Mouse (Mus musculus) intestine, embryonic 16.5 days (tissue): ENCODE results near the gene Zfp46. TPM values are rescaled to one million over a fixed set of nuclear protein-coding genes. Genes with fewer than 3 reads are reported as not detected.

Experiments used
- ATAC-seq: fragments of 200-750 bp; cut with Nextera tagmentation; 2 replicates; pipeline ENCODE4 v1.8.0; 2017; ENCODE audit warnings: moderate TSS enrichment, moderate library complexity
- H3K27ac ChIP-seq: fragments of 300-500 bp; sonication (generic); 2 replicates; pipeline ENCODE4 v1.5.1; 2014; ENCODE audit warnings: mild to moderate bottlenecking, low read length
- H3K27me3 ChIP-seq: fragments of 300-500 bp; sonication (generic); replicated peaks from 2 replicates; pipeline ENCODE4 v1.6.1; 2014; ENCODE audit warnings: low read length, control low read depth, mixed read lengths; ENCODE audit not compliant: control insufficient read depth, insufficient read depth
- H3K36me3 ChIP-seq: fragments of 300-500 bp; sonication (generic); 2 replicates; pipeline ENCODE4 v1.6.1; 2014; ENCODE audit warnings: low read length, control low read depth; ENCODE audit not compliant: control insufficient read depth, insufficient read depth
- H3K4me1 ChIP-seq: fragments of 300-500 bp; sonication (generic); 2 replicates; pipeline ENCODE4 v1.6.1; 2014; ENCODE audit warnings: low read length, control low read depth, mixed read lengths; ENCODE audit not compliant: control insufficient read depth, insufficient read depth
- H3K4me2 ChIP-seq: fragments of 300-500 bp; sonication (generic); 2 replicates; pipeline ENCODE4 v1.6.1; 2014; ENCODE audit warnings: low read depth, low read length, control low read depth
- H3K4me3 ChIP-seq: fragments of 300-500 bp; sonication (generic); 2 replicates; pipeline ENCODE4 v1.5.1; 2014; ENCODE audit warnings: mild to moderate bottlenecking, low read length
- H3K9ac ChIP-seq: fragments of 300-500 bp; sonication (generic); 2 replicates; pipeline ENCODE4 v1.6.1; 2014; ENCODE audit warnings: low read depth, low read length
- H3K9me3 ChIP-seq: fragments of 300-500 bp; sonication (generic); 2 replicates; pipeline ENCODE4 v1.6.1; 2016; ENCODE audit warnings: low read length, control low read depth; ENCODE audit not compliant: control insufficient read depth
- WGBS: fragments of 180-500 bp; shearing (Covaris S2); extraction: QIAGEN DNeasy Blood & Tissue Kit; methylation state at CpG from one replicate; pipeline ENCODE4 v1.1.7; 2014; 5-methylcytosine and 5-hydroxymethylcytosine counted together
- polyA plus RNA-seq: library from polyadenylated mRNA; unstranded; fragments of >200 nt; fragmentation: Nextera tagmentation; extraction: Ambion mirVana; gene quantifications from 2 replicates; pipeline ENCODE4 v1.2.1, GENCODE M21; 2015

The Zfp46 gene
- polyA plus RNA-seq, 1 experiment from 2014 or later = 13.6 TPM

DNA sequence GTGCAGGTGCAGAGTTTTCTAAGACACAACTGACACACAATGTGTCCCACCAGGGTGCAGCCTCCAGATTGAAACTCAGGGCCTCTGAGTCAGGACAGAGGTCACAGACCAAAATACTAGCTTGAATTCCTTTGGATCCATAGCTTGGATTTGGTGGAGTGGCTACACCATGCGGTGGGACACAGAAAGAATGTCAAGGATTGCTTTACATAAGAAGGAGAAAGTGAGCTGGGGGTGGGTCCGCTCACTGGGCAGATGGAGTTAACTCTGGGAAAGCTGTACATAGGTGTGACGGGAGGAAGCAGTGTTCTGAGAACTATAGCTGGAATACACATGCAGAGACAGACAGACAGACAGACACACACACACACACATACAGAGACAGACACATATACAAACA, 24.6 kb upstream of the Zfp46 start:
- WGBS = 69% methylated on average over 3 of the region's 3 CpGs
- Histone ChIP-seq H3K4me1 (peaks cover 5% of the 10 kb centered on the region; the same call in 1 of the 2 replicates), H3K4me2 (no peak overlapping the region), H3K9ac (no peak overlapping the region), H3K27ac (no peak overlapping the region), H3K4me3 (no peak overlapping the region), H3K36me3 (no peaks in the 10 kb centered on the region), H3K27me3 (no peaks in the 10 kb centered on the region), H3K9me3 (no peaks in the 10 kb centered on the region)
- ATAC-seq = no peak

DNA sequence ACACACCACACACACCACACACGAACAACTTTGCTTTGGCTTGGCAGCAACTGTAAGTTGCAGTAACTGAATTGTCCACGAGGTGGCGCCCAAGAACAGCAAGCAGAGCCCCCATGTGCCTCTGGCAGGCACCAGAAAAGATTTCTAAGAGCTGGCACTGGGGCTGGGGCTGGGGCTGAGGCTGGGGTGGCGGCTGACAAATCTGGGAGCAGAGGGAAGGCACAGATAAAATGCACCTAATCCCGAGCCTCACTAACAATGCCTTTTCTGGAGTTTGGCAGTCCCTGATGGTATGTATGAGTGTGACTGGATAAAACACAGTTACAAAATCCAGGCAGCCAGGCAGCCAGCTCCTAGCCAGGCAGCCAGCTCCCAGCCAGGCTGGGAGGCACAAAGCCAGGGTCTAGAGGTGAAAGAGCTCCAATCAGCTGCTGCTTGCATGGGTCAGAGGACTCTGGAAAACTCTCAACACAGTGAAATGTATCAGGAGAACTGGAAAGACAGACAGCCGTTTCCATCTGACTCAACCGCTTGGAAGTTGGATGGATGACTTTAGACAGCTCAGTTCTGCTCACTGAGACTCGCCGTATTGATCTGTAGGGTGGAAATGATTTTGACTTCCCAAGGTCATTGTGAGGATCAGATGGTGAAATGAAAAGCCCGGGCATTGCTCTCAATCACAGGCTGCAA, 23.8 kb upstream of the Zfp46 start:
- Histone ChIP-seq H3K9me3 (no peaks in the 10 kb centered on the region), H3K27me3 (no peaks in the 10 kb centered on the region), H3K4me2 (no peak overlapping the region), H3K36me3 (no peaks in the 10 kb centered on the region), H3K27ac (no peak overlapping the region), H3K4me3 (no peak overlapping the region), H3K9ac (no peak overlapping the region), H3K4me1 (peaks cover 3% of the 10 kb centered on the region; the same call in 1 of the 2 replicates)
- ATAC-seq = 0 out of 2 replicates have a peak, but pooled peaks have one; percentile 39
- WGBS = 41% methylated on average over 10 of the region's 10 CpGs

DNA sequence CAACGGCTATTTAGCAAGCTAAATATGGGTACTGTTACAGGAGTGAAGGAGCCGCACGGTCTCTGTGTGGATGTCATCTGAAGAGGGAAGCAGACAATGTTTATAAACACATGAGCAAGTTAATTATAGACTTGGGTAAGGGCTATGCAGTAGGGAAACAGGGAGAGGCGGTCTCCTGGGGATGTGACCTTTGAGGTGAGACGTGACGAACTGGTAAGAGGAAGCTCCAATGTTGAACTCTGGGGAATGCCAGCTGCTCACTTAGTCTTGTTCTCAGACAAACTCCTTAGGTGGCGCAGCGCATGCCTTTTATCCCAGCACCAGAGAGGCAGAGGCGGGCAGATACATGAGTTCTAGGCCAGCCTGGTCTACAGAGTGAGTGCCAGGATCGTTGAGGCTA, 22.6 kb upstream of the Zfp46 start:
- H3K9ac ChIP-seq = no peak overlapping the region
- H3K4me3 ChIP-seq = no peak overlapping the region
- peak overlapping the region; percentile 24; the same call in 1 of the 2 replicates for H3K27ac ChIP-seq
- H3K4me1 ChIP-seq = peaks cover 3% of the 10 kb centered on the region; the same call in 1 of the 2 replicates
- 0 out of 2 replicates have a peak, but pooled peaks have one; percentile 65 for ATAC-seq
- H3K4me2 ChIP-seq = no peak overlapping the region
- no peaks in the 10 kb centered on the region for H3K27me3 ChIP-seq
- H3K36me3 ChIP-seq = no peaks in the 10 kb centered on the region
- H3K9me3 ChIP-seq = no peaks in the 10 kb centered on the region
- 60% methylated on average over 10 of the region's 10 CpGs for WGBS

DNA sequence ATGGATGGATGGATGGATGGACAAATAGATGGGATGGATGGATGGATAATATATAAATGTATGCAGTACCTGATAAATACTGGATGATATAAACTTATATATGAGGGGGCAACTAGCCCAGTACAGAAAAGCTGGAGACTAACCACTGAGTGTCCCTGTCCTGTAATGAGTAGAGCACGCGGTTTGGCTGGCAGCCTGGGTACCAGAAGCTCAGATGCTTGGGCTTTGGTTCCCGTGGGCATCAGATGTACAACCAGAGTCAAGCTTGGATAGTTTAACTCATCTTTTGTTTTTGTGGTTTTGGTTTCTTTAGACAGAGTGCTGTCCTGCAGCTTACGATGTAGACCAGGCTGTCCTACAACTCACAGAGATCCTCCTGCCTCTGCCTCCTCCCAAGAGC, 20.9 kb upstream of the Zfp46 start:
- Histone ChIP-seq H3K9me3 (no peaks in the 10 kb centered on the region), H3K9ac (no peak overlapping the region), H3K36me3 (no peaks in the 10 kb centered on the region), H3K4me3 (no peak overlapping the region), H3K4me2 (no peak overlapping the region), H3K27me3 (no peaks in the 10 kb centered on the region), H3K4me1 (peaks cover 3% of the 10 kb centered on the region; the same call in 1 of the 2 replicates), H3K27ac (no peak overlapping the region)
- no peak for ATAC-seq
- WGBS = 92% methylated on average over 4 of the region's 4 CpGs

DNA sequence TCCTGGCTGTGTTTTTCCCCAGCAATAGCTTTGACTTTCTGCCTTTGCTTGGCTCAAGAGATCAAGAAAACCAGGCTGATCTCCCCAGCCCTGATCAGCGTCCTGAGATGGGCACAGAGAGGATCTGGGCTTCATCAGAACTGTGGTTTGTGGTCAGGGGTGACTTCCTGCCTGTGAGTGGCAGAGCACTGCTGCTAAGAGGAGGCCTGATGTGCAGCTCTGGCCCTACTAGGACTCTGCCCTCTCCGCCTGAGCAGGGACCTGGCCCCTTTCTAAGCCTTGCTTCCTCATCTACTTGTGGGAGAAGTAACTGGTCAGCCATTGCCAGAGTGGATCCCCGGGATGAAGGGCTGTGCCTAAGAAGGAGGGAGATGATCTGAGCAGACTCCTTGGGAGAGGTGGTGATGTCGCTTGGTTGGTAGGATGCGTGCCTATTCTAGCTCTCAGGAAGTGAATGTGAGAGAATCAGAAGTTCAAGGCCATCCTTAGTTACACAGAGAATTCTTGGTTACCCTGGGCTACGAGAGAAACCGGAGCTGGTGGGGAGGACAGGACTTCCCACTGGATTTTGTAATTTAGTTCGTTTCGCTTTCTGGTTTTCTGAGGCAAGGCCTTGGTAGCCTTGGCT, 17.7 kb upstream of the Zfp46 start:
- ATAC-seq = 0 out of 2 replicates have a peak, but pooled peaks have one; percentile 40
- H3K4me2 ChIP-seq = no peak overlapping the region
- H3K27ac ChIP-seq = no peak overlapping the region
- H3K27me3 ChIP-seq = no peaks in the 10 kb centered on the region
- H3K9ac ChIP-seq = 0 out of 2 replicates have a peak overlapping the region, but pooled peaks have one; percentile 37
- H3K36me3 ChIP-seq = no peaks in the 10 kb centered on the region
- H3K4me3 ChIP-seq = no peak overlapping the region
- no peaks in the 10 kb centered on the region for H3K9me3 ChIP-seq
- H3K4me1 ChIP-seq = peaks cover 3% of the 10 kb centered on the region; the same call in 1 of the 2 replicates
- 72% methylated on average over 9 of the region's 9 CpGs for WGBS

DNA sequence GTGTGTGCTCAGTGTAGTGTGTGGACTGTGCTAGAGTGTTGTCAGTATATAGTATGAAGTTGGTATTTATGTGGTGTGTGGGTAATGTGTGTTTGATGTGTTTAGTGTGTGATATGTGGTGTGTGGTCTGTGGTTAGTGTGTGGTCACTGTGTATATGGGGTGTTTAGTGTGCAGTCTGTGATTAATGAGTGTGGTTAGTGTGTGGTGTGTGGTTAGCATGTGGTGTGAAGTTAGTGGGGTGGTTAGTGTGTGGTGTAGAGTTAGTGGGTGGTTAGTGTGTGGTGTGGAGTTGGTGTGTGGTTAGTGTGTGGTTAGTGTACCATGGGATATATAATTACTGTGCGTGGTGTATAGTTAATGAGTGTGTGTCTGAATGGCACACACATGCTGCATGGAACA, 15.6 kb upstream of the Zfp46 start:
- WGBS = 100% methylated on average over 1 of the region's 1 CpGs
- ATAC-seq = no peak

DNA sequence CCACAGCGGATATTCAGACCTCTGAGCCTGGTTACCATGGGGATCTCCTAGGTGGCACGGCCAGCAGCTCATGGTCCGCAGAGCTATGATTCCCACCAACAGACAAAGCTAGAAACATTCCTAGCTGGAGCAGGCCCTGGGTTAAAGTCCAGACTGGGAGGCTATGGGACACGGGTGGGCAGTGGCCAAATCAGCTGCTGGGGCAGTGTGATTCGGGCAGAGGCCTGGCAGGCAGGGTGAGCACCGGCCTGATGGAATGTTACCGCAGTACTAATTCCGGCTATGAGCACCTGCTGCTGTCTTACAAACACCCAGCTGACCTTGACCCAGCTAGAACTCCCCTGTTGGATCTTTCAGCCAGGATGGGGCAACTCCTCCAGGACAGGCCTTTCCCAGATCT, 13.8 kb upstream of the Zfp46 start:
- WGBS = 84% methylated on average over 8 of the region's 8 CpGs
- Histone ChIP-seq H3K36me3 (peaks cover 6% of the 10 kb centered on the region; the same call in 1 of the 2 replicates), H3K4me3 (no peak overlapping the region), H3K27ac (no peak overlapping the region), H3K27me3 (no peaks in the 10 kb centered on the region), H3K4me2 (no peak overlapping the region), H3K9ac (no peak overlapping the region), H3K9me3 (peaks cover 12% of the 10 kb centered on the region), H3K4me1 (peaks cover 3% of the 10 kb centered on the region; the same call in 1 of the 2 replicates)
- ATAC-seq = no peak

More for the DNA sequence above, 15.6 kb upstream of the Zfp46 start:
- H3K36me3 ChIP-seq = peaks cover 6% of the 10 kb centered on the region; the same call in 1 of the 2 replicates
- H3K9me3 ChIP-seq = peaks cover 12% of the 10 kb centered on the region
- H3K27me3 ChIP-seq = no peaks in the 10 kb centered on the region
- H3K4me2 ChIP-seq = no peak overlapping the region
- no peak overlapping the region for H3K9ac ChIP-seq
- peaks cover 3% of the 10 kb centered on the region; the same call in 1 of the 2 replicates for H3K4me1 ChIP-seq
- H3K27ac ChIP-seq = no peak overlapping the region
- H3K4me3 ChIP-seq = no peak overlapping the region

DNA sequence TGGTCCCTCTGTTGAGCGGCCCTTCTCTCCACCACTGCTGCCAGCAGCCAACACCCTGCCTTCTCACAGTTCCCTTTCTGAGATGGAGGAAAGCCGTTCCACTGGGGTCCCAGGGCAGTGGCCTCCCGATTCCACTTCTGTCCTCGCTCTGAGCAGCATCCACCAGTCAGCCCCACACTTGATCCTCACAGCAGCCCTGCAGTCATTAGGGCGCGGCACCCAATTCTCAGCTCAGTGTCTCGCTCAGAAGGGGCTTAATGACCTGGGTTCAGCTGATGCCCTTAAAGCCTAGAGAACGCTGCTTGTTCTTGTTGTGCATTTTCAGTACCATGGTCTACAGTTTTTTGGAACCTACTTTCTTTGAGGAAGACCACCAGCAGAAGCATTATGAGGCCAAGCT, 3.4 kb upstream of the Zfp46 start:
- H3K4me2 ChIP-seq = no peak overlapping the region
- no peaks in the 10 kb centered on the region for H3K9me3 ChIP-seq
- no peaks in the 10 kb centered on the region for H3K36me3 ChIP-seq
- WGBS = 74% methylated on average over 8 of the region's 8 CpGs
- H3K9ac ChIP-seq = no peak overlapping the region
- H3K27ac ChIP-seq = no peak overlapping the region
- no peak for ATAC-seq
- no peaks in the 10 kb centered on the region for H3K27me3 ChIP-seq
- H3K4me1 ChIP-seq = peaks cover 11% of the 10 kb centered on the region
- no peak overlapping the region for H3K4me3 ChIP-seq

DNA sequence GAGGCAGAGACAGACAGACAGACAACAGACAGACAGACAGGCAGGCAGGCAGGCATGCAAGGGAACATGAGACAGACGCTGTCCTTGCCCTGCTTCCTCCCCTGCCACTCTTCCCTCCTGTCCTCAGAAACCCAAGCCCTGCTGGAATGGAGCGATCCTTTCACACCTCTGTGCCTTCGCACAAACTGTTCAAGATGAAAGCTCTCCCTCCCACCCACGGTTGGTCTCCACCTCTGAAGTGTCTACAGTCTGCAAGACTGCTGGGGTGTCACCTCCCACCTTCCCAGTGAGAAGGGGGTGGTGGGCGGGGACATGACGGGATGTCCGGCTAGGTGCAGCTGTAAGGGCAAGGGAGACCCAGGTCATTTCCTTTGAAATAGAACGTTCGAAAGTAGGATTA, 2.9 kb upstream of the Zfp46 start:
- Histone ChIP-seq H3K27me3 (no peaks in the 10 kb centered on the region), H3K27ac (no peak overlapping the region), H3K36me3 (no peaks in the 10 kb centered on the region), H3K9ac (no peak overlapping the region), H3K4me3 (no peak overlapping the region), H3K9me3 (no peaks in the 10 kb centered on the region), H3K4me2 (no peak overlapping the region), H3K4me1 (peaks cover 13% of the 10 kb centered on the region)
- WGBS = 62% methylated on average over 9 of the region's 9 CpGs
- no peak for ATAC-seq
